Mouse (Mus musculus): ENCODE data around the gene Fermt1. TPM values are rescaled to one million over a fixed set of nuclear protein-coding genes. Genes with fewer than 3 reads are reported as not detected.

Fermt1 gene
- polyA plus RNA-seq, 1 experiment from 2014 or later: 5.4 TPM

DNA sequence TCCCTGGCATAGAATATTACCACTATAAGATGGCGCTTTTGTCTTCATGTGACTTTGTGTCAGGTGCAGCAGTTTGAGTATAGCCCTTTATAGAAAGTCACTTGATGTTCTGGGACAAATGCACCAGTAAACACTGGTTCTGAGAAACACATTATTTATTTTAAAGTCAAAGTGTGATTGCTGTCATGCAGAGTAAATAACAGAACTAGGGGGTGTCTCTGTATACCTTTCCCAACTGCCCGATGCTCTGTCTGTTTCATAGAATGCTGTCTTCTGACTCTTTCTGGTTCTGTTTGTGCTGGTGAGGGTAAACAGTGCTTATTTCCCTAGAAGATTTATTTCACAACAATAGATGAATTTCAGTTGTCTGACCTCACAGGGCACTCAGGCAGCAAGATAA, 82.4 kb downstream of the Fermt1 start:
- H3K4me2 ChIP-seq: no peak overlapping the region
- H3K9me3 ChIP-seq (ENCODE audit: low read depth, low read length): no peaks in the 10 kb centered on the region
- no peak for ATAC-seq (ENCODE audit: insufficient read depth)
- H3K4me1 ChIP-seq (ENCODE audit: insufficient read depth): no peaks in the 10 kb centered on the region
- H3K36me3 ChIP-seq (ENCODE audit: insufficient read depth): peaks cover 25% of the 10 kb centered on the region; the same call in 1 of the 2 replicates
- DNase-seq: no peak
- H3K9ac ChIP-seq: no peak overlapping the region
- H3K4me3 ChIP-seq (ENCODE audit: low read depth, low read length): no peak overlapping the region
- no peaks in the 10 kb centered on the region for H3K27me3 ChIP-seq (ENCODE audit: insufficient read depth, low read length)
- H3K27ac ChIP-seq (ENCODE audit: low read depth): no peak overlapping the region
- TF ChIP-seq CTCF (IDR thresholded peaks at IDR 0.05; ENCODE audit: low read depth): no peak
- WGBS: 88% methylated on average over 2 of the region's 2 CpGs

DNA sequence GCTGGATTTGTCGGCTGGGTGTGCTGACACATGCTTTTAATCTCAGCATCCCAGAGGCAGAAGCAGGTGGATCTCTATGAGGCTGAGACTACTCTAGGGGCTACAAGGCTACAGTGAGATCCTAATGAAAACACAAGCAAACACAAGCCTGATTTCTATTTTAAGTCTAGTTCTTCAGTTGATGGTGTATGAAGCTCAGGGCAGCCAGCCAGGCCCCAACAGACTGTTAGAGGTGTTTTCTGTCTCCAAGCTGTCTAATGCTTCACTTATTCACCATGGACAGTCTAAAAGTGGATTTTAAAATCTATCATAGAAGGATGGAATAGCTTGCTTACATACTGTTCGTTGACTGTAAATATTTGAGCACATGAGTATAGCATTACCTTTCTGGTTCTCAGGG, 84.2 kb downstream of the Fermt1 start:
- no peak for TF ChIP-seq CTCF (IDR thresholded peaks at IDR 0.05; ENCODE audit: low read depth)
- 81% methylated on average over 2 of the region's 2 CpGs for WGBS
- H3K27ac ChIP-seq (ENCODE audit: low read depth): no peak overlapping the region
- no peak for ATAC-seq (ENCODE audit: insufficient read depth)
- H3K9ac ChIP-seq: no peak overlapping the region
- no peak for DNase-seq
- H3K4me2 ChIP-seq: no peak overlapping the region
- H3K27me3 ChIP-seq (ENCODE audit: insufficient read depth, low read length): no peaks in the 10 kb centered on the region
- no peak overlapping the region for H3K4me3 ChIP-seq (ENCODE audit: low read depth, low read length)
- H3K4me1 ChIP-seq (ENCODE audit: insufficient read depth): no peaks in the 10 kb centered on the region
- no peaks in the 10 kb centered on the region for H3K9me3 ChIP-seq (ENCODE audit: low read depth, low read length)
- H3K36me3 ChIP-seq (ENCODE audit: insufficient read depth): peaks cover 14% of the 10 kb centered on the region; the same call in 1 of the 2 replicates

DNA sequence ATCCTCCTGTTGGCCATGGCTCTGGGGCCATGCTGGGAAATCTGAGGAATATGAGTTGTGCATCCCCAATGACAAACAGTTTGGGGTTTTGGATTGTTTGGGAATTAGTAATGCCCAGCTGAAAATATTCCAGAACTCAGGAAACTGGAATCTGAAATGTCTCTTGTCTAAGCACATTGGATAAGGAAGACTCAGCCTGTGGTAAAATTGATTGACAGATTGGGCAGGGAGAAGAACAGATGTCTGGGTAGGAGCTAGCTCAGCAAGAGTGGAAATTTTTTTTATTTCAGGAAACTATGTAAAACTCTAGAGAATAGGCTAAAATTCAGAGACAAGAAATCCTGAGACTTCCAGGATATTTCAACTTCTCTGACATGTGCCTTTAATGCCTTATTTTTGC, 85.3 kb downstream of the Fermt1 start:
- no peak overlapping the region for H3K9ac ChIP-seq
- DNase-seq: no peak
- H3K9me3 ChIP-seq (ENCODE audit: low read depth, low read length): no peaks in the 10 kb centered on the region
- ATAC-seq (ENCODE audit: insufficient read depth): no peak
- H3K4me1 ChIP-seq (ENCODE audit: insufficient read depth): no peaks in the 10 kb centered on the region
- no peak for TF ChIP-seq CTCF (IDR thresholded peaks at IDR 0.05; ENCODE audit: low read depth)
- H3K4me2 ChIP-seq: no peak overlapping the region
- H3K27me3 ChIP-seq (ENCODE audit: insufficient read depth, low read length): no peaks in the 10 kb centered on the region
- no peak overlapping the region for H3K4me3 ChIP-seq (ENCODE audit: low read depth, low read length)
- peaks cover 7% of the 10 kb centered on the region; the same call in 1 of the 2 replicates for H3K36me3 ChIP-seq (ENCODE audit: insufficient read depth)
- no peak overlapping the region for H3K27ac ChIP-seq (ENCODE audit: low read depth)

DNA sequence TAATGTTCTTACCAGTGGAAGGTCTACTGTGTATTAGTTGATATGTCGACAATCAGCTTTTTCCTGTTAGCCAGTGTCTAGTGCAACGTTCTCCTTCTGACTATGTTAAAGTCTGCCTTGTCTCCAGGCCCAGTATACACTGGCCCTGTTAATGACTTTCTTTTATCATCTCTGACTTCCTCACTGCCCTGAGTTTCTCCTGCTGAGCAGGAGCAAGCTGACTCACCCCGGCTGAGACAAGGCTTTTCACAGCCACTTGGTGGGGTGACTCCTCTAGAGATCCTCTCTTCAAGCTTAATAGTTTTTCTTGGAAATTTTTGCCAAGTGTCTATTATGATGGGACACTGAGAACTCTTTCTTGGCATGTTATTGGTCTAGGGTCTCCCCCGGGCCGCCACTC, 89.4 kb downstream of the Fermt1 start:
- Histone ChIP-seq H3K4me1 (ENCODE audit: insufficient read depth) (no peaks in the 10 kb centered on the region), H3K4me2 (no peak overlapping the region), H3K9me3 (ENCODE audit: low read depth, low read length) (no peaks in the 10 kb centered on the region), H3K36me3 (ENCODE audit: insufficient read depth) (0 out of 2 replicates have a peak, but pooled peaks cover 8% of the 10 kb centered on the region), H3K27ac (ENCODE audit: low read depth) (no peak overlapping the region), H3K9ac (no peak overlapping the region), H3K27me3 (ENCODE audit: insufficient read depth, low read length) (no peaks in the 10 kb centered on the region), H3K4me3 (ENCODE audit: low read depth, low read length) (no peak overlapping the region)
- ATAC-seq (ENCODE audit: insufficient read depth) (no peak), DNase-seq (no peak)
- TF ChIP-seq CTCF (IDR thresholded peaks at IDR 0.05; ENCODE audit: low read depth): no peak
- WGBS: 64% methylated on average over 5 of the region's 5 CpGs

Other genes with a start within 250 kb of the Fermt1 start
- gene Chgb, start 164.6 kb downstream of the Fermt1 start, polyA plus RNA-seq (2014; fragmentation: Nextera tagmentation; extraction: Ambion mirVana): 0.14 and 0.28 TPM in 2 replicates
- gene Trmt6, start 129.9 kb downstream of the Fermt1 start, polyA plus RNA-seq (2014; fragmentation: Nextera tagmentation; extraction: Ambion mirVana): 29.9 and 33.4 TPM in 2 replicates
- gene Mcm8, start 129.8 kb downstream of the Fermt1 start, polyA plus RNA-seq (2014; fragmentation: Nextera tagmentation; extraction: Ambion mirVana): 15.5 and 17.0 TPM in 2 replicates
- 28.5 and 28.6 TPM in 2 replicates for gene Crls1, start 99.2 kb downstream of the Fermt1 start, polyA plus RNA-seq (2014; fragmentation: Nextera tagmentation; extraction: Ambion mirVana)
- 4.7 and 6.6 TPM in 2 replicates for gene Lrrn4, start 65.0 kb downstream of the Fermt1 start, polyA plus RNA-seq (2014; fragmentation: Nextera tagmentation; extraction: Ambion mirVana)